Mouse (Mus musculus) forebrain, embryonic 14.5 days (tissue): ENCODE results near the gene Ankrd55. TPM values are rescaled to one million over a fixed set of nuclear protein-coding genes. Genes with fewer than 3 reads are reported as not detected.

ENCODE experiments used
- ATAC-seq: fragments of 200-750 bp; cut with Nextera tagmentation; 2 replicates; pipeline ENCODE4 v1.8.0; 2017; ENCODE audit warnings: mild to moderate bottlenecking, moderate library complexity
- DNase-seq: peaks from one replicate; pipeline ENCODE4 v3.0.0-alpha.2; 2015; ENCODE audit warnings: low spot score
- H3K27ac ChIP-seq: fragments of 300-500 bp; sonication (generic); 2 replicates; pipeline ENCODE4 v1.5.1; 2014; ENCODE audit warnings: low read depth, mild to moderate bottlenecking, control low read depth, low read length, moderate library complexity
- H3K27me3 ChIP-seq: fragments of 300-500 bp; sonication (generic); replicated peaks from 2 replicates; pipeline ENCODE4 v1.6.1; 2014; ENCODE audit warnings: low read length, control low read depth, mixed read lengths; ENCODE audit not compliant: control insufficient read depth, insufficient read depth
- H3K36me3 ChIP-seq: fragments of 300-500 bp; sonication (generic); 2 replicates; pipeline ENCODE4 v1.6.1; 2014; ENCODE audit warnings: low read length, control low read depth; ENCODE audit not compliant: control insufficient read depth, insufficient read depth
- H3K4me1 ChIP-seq: fragments of 300-500 bp; sonication (generic); 2 replicates; pipeline ENCODE4 v1.6.1; 2014; ENCODE audit warnings: antibody characterized with exemption, low read length, control low read depth; ENCODE audit not compliant: control insufficient read depth, insufficient read depth
- H3K4me2 ChIP-seq: fragments of 300-500 bp; sonication (generic); 2 replicates; pipeline ENCODE4 v1.6.1; 2014; ENCODE audit warnings: mild to moderate bottlenecking, control low read depth, low read length
- H3K4me3 ChIP-seq: fragments of 300-500 bp; sonication (generic); 2 replicates; pipeline ENCODE4 v1.5.1; 2014; ENCODE audit warnings: low read depth, low read length, control low read depth
- H3K9ac ChIP-seq: fragments of 300-500 bp; sonication (generic); 2 replicates; pipeline ENCODE4 v1.6.1; 2014; ENCODE audit warnings: mild to moderate bottlenecking, low read length, control low read depth, moderate library complexity
- H3K9me3 ChIP-seq: fragments of 300-500 bp; sonication (generic); replicated peaks from 2 replicates; pipeline ENCODE4 v1.6.1; 2016; ENCODE audit warnings: low read length, control low read depth, mixed read lengths; ENCODE audit not compliant: control insufficient read depth
- WGBS: fragments of 180-500 bp; shearing (Covaris S2); extraction: QIAGEN DNeasy Blood & Tissue Kit; methylation state at CpG from one replicate; pipeline ENCODE4 v1.1.7; 2014; 5-methylcytosine and 5-hydroxymethylcytosine counted together
- polyA plus RNA-seq: library from polyadenylated mRNA; unstranded; fragments of >200 nt; fragmentation: Nextera tagmentation; extraction: Ambion mirVana; gene quantifications from 2 replicates; pipeline ENCODE4 v1.2.1, GENCODE M21; 2014

The Ankrd55 gene
- polyA plus RNA-seq, 1 experiment from 2014 or later: 2.6 TPM

DNA sequence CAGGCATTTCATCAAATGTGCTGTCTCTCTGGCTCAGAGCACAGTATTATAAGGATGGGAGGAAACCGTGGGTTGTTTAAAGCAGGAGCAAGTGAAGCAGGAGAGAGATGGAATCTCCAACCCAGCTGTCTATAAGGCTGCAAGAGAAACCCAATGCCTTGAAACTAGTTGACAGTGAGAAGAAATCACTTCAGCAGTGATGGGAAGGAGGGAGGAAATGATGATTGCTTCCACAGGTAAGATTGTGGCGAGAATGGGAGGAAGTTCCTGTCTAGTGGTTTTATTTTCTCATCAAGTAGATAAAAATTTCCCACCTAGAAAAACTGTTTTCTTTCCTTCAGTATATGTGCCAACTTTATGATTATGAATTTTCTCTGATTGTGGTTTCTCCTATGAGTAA lies 118.4 kb downstream of the Ankrd55 start:
- DNase-seq: no peak
- H3K4me3 ChIP-seq: no peak overlapping the region
- no peaks in the 10 kb centered on the region for H3K4me1 ChIP-seq
- H3K27me3 ChIP-seq: no peaks in the 10 kb centered on the region
- H3K9ac ChIP-seq: no peak overlapping the region
- 88% methylated on average over 2 of the region's 2 CpGs for WGBS
- no peaks in the 10 kb centered on the region for H3K36me3 ChIP-seq
- ATAC-seq: no peak
- no peak overlapping the region for H3K4me2 ChIP-seq
- H3K27ac ChIP-seq: no peak overlapping the region
- H3K9me3 ChIP-seq: no peaks in the 10 kb centered on the region

- DNase-seq (no peak), ATAC-seq (no peak)
- 92% methylated on average over 3 of the region's 3 CpGs for WGBS
These were observed 119.0 kb downstream of the Ankrd55 start for GRCm38 (mm10) chr13:112407181-112407700.

DNA sequence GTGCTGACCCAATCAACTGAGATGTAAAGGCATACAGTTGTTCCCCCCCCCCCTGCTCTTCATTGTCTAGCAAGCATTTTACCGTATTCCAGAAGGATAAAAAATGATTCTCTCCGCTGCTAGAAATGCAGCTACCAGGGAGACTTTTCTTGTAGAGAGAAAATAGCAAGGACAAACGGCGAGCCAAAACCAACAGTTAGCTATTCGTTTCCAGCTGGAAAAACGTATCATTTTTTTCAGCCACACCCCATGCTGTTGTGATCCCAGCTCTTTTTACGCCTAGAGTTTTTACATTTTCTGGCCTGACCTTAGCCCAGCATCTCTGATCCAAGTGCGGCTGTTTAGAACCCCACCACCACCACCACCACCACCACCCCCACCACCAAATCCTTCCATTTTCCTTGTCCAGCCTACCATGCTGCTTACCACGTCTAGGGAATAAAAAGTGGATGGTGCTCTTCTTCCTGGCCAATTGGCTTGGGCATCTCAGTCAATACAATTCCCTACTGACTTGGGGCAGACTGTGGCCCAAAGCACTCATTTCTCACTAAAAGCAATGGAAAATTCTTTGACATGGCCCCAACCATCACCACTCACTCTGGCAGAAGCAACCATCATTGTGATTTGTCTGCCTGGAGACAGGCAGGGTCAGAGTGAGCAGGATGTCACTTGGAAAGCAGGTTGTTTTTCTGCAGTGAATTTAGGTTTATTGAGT lies 119.7 kb downstream of the Ankrd55 start:
- Histone ChIP-seq H3K4me2 (no peak overlapping the region), H3K27ac (no peak overlapping the region), H3K9ac (no peak overlapping the region), H3K9me3 (no peaks in the 10 kb centered on the region), H3K36me3 (no peaks in the 10 kb centered on the region), H3K4me3 (no peak overlapping the region), H3K4me1 (no peaks in the 10 kb centered on the region), H3K27me3 (no peaks in the 10 kb centered on the region)
- no peak for DNase-seq
- no peak for ATAC-seq
- WGBS: 93% methylated on average over 9 of the region's 9 CpGs

More at GRCm38 (mm10) chr13:112407181-112407700, 119.0 kb downstream of the Ankrd55 start:
- H3K9me3 ChIP-seq: no peaks in the 10 kb centered on the region
- no peak overlapping the region for H3K4me3 ChIP-seq
- H3K9ac ChIP-seq: no peak overlapping the region
- no peak overlapping the region for H3K27ac ChIP-seq
- no peaks in the 10 kb centered on the region for H3K27me3 ChIP-seq
- H3K36me3 ChIP-seq: no peaks in the 10 kb centered on the region
- no peak overlapping the region for H3K4me2 ChIP-seq
- H3K4me1 ChIP-seq: no peaks in the 10 kb centered on the region

GRCm38 (mm10) chr13:112408701-112409100 lies 120.5 kb downstream of the Ankrd55 start:
- H3K9ac ChIP-seq: no peak overlapping the region
- H3K4me3 ChIP-seq: no peak overlapping the region
- no peak overlapping the region for H3K4me2 ChIP-seq
- no peak for ATAC-seq
- no peaks in the 10 kb centered on the region for H3K4me1 ChIP-seq
- 87% methylated on average over 4 of the region's 4 CpGs for WGBS
- no peaks in the 10 kb centered on the region for H3K36me3 ChIP-seq
- H3K27ac ChIP-seq: no peak overlapping the region
- no peaks in the 10 kb centered on the region for H3K27me3 ChIP-seq
- H3K9me3 ChIP-seq: no peaks in the 10 kb centered on the region
- no peak for DNase-seq

- DNase-seq: no peak
- WGBS: 84% methylated on average over 2 of the region's 2 CpGs
- ATAC-seq: no peak
These were observed 121.1 kb downstream of the Ankrd55 start for GRCm38 (mm10) chr13:112409331-112409730.

GRCm38 (mm10) chr13:112409851-112410250 lies 121.6 kb downstream of the Ankrd55 start:
- no peaks in the 10 kb centered on the region for H3K9me3 ChIP-seq
- H3K4me2 ChIP-seq: no peak overlapping the region
- H3K4me1 ChIP-seq: no peaks in the 10 kb centered on the region
- 91% methylated on average over 1 of the region's 1 CpGs for WGBS
- H3K27me3 ChIP-seq: no peaks in the 10 kb centered on the region
- ATAC-seq (no peak), DNase-seq (no peak)
- no peak overlapping the region for H3K27ac ChIP-seq
- H3K36me3 ChIP-seq: no peaks in the 10 kb centered on the region
- no peak overlapping the region for H3K9ac ChIP-seq
- H3K4me3 ChIP-seq: no peak overlapping the region

More at GRCm38 (mm10) chr13:112409331-112409730, 121.1 kb downstream of the Ankrd55 start:
- no peaks in the 10 kb centered on the region for H3K4me1 ChIP-seq
- H3K4me2 ChIP-seq: no peak overlapping the region
- H3K36me3 ChIP-seq: no peaks in the 10 kb centered on the region
- H3K9ac ChIP-seq: no peak overlapping the region
- H3K27ac ChIP-seq: no peak overlapping the region
- no peak overlapping the region for H3K4me3 ChIP-seq
- H3K27me3 ChIP-seq: no peaks in the 10 kb centered on the region
- H3K9me3 ChIP-seq: no peaks in the 10 kb centered on the region

DNA sequence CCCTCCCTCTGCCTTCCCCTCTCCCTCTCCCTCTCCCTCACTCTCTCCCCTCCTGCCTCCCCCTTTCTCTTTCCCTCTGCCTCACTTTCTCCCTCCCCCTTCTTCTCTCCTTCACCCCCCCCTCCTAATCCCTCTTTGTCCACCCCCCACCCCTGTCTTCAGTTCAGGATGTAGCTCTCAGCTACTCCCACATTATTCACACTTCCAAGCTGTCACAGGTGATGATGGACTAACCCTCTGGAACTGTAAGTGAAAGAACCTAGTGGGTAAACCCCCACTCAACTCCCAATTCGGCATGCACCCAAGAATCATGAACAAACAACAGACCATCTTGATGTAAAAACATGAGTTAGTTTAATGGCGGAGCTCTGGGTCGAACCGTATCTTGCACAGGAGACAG lies 122.2 kb downstream of the Ankrd55 start:
- no peak for DNase-seq
- ATAC-seq: no peak
- Histone ChIP-seq H3K4me3 (no peak overlapping the region), H3K4me1 (no peaks in the 10 kb centered on the region), H3K9me3 (no peaks in the 10 kb centered on the region), H3K9ac (no peak overlapping the region), H3K27ac (no peak overlapping the region), H3K4me2 (no peak overlapping the region), H3K27me3 (no peaks in the 10 kb centered on the region), H3K36me3 (no peaks in the 10 kb centered on the region)
- 95% methylated on average over 4 of the region's 4 CpGs for WGBS

DNA sequence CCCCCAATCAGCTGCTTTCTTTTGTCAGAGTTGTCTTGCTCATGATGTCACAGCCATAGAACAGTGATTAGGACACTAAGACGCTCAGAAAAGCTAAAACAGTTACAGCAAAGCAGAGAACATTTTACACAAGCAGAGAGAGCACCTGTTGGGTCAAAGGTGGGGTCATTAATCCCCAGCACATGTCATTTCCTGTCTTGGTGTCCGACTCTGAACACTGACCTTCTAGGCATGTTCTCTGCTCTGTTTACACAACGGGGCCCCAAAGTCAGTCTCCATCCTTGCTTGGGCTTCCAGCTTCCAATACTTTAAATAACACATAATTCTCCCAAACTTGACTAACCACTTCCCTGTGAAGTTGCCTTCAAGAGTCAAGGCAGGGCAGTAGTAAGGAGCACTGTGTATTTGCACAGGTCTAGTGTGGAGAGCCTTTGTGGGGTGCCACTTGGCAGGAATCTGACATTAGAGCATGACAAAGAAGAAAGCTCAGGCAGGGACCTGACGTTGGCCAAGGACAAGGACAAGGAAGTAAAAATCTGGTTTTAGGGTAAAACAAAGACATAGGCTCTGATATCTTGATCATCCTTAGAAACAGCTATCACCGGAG lies 123.1 kb downstream of the Ankrd55 start:
- 89% methylated on average over 5 of the region's 5 CpGs for WGBS
- ATAC-seq (no peak), DNase-seq (no peak)
- no peaks in the 10 kb centered on the region for H3K9me3 ChIP-seq
- no peak overlapping the region for H3K4me3 ChIP-seq
- H3K27me3 ChIP-seq: no peaks in the 10 kb centered on the region
- H3K9ac ChIP-seq: no peak overlapping the region
- H3K4me2 ChIP-seq: no peak overlapping the region
- H3K36me3 ChIP-seq: no peaks in the 10 kb centered on the region
- H3K27ac ChIP-seq: no peak overlapping the region
- no peaks in the 10 kb centered on the region for H3K4me1 ChIP-seq

GRCm38 (mm10) chr13:112412251-112412650 lies 124.0 kb downstream of the Ankrd55 start:
- Histone ChIP-seq H3K4me2 (no peak overlapping the region), H3K27me3 (no peaks in the 10 kb centered on the region), H3K9me3 (no peaks in the 10 kb centered on the region), H3K27ac (no peak overlapping the region), H3K36me3 (no peaks in the 10 kb centered on the region), H3K4me3 (no peak overlapping the region), H3K4me1 (no peaks in the 10 kb centered on the region), H3K9ac (no peak overlapping the region)
- ATAC-seq (no peak), DNase-seq (no peak)
- WGBS: 73% methylated on average over 2 of the region's 3 CpGs
